Mouse (Mus musculus): ENCODE data around the gene Kynu.
A peak's percentile ranks its signal among the peaks of the same experiment; 100 is the strongest.

Kynu gene

DNA sequence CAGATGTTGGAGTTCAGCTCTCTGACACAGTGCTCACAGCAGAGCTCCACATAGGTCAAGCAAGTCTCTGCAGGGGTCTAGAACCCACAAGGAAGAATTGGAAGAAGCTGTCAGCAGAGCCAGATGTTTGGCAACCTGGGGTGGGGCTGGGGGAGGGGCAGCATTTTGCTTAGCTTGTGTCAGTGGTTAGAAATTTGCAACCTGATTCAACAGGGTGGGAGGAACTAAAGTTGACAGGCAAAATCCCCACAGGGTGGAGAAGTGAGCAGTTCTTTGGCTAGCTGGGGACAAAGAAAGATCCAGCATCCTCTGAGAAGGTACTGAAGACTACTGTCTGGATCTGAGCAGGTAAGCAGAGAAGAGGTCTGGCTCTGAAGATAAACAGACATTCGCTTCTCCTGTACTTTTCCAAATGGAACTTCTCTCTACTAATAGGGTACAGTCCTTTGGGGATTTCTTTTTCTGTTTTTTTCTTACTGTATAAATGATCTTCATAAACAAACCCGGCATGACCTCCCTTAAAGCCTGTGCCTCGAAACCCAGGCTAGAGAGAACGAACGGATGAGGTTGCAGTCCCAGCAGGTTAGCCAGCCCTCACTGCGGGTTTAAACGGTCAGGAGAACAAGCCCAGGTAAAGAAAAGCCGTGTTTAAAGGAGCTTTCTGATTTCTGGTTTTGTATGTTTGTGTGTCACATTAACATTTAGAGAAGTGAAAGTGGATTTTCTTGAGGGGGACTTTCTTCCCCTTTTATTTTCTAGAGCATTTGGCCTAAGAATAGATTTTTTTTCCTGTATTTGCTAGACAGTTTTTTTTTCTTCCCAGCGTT, at the start of gene Kynu:
Gene Kynu, plus strand, starts transcription at position 268 of the 827 bp plus-strand sequence.
- DNase-seq (ENCODE audit: low read depth in 1 of 2, low spot score in 2 of 2): peak in 1 of 2 experiments; percentile 14

DNA sequence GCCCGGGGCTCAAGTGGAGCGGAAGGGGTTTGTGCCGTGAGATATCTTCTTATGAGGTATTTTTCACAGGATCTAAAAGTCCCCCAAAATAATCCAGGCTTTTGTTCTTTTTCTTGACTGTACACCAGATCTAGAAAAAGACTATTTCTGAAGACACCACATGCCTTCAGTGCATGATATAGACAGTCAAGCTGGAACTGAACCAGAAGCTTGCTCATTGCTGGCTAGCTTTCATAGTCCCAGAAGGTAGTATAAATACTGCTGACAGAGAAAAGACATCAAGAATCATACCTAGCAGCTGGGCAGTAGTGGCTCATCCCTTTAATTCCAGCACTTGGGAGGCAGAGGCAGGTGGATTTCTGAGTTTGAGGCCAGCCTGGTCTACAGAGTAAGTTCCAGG, 48.9 kb upstream of the Kynu start:
- DNase-seq (ENCODE audit: low read depth in 1 of 2, low spot score in 2 of 2): no peak

DNA sequence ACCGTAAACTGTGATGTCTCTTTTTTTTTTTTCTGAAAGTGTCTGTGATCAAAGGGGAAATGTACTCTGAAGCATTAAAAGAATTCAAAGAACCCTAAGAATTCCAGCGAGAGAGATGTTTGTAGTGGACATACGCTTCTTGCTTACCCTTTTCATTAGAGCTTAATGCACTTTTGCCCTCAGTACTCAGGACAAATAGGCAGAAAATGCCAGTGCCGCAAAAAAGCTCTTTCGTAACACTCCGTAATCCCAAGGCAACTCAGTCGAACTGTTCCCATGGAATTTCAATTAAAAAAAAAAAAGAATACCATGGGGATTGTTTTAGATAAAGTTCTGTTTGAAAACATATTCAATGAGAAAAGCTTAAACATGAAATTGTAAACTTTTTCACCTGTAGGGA, 41.3 kb upstream of the Kynu start:
- no peak for DNase-seq (ENCODE audit: low read depth in 1 of 2, low spot score in 2 of 2)

DNA sequence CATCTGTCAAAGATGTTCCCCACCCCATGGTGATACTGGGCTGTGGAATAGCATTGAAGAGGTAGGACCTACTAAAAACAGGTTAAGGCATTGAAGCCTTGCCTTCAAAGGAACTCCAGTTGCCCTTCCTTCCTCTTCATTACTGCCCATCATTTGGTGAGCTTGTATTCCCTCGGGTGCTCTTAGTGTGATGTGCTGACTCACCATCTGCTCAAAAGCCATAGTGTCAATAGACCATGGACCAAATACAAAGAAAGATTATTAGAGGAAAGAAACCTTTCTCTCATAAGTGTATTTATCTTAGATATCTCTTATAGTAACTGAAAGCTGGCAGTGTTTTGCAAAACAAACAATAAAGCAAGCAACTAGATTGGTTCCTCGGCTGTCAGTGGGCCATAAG, 20.7 kb upstream of the Kynu start:
- no peak for DNase-seq (ENCODE audit: low read depth in 1 of 2, low spot score in 2 of 2)

DNA sequence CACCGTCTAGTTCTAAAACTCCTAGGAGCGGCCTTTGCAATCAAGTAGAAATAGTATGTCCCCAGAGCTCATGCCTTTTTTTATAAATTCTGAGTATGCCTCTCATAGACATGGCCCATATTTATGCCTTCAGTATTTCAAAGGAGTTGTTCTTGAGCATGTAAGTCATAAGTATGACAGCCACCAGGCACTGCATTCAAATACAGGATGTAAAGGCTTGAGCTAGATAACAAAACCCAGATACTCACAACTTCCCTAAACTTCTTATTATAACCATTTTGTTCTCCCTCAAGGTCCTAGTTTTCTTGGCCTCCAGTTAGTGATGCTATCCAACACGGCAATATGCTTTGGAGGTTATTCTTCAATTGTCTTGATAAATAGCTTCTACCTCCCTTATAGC, 12.5 kb upstream of the Kynu start:
- DNase-seq (ENCODE audit: low read depth in 1 of 2, low spot score in 2 of 2): no peak

DNA sequence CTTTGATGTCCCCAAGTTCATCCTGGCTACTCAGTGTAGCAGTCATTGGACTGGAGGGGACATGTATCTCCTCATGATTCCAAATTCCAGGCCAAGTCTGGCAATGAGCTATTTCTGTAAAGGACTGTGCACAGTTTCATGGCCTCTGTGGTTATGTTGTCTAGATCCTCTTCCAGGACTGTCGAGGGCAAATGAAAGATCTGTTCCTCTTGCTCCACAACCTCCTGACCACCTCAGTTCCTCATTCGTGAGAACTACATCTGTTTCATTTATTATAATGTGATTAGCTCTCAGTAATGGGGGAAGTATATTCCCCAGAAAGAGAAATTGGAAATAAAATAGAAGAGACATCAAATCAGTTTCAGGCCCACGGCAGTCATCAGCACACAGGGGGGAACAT, 9.5 kb upstream of the Kynu start:
- DNase-seq (ENCODE audit: low read depth in 1 of 2, low spot score in 2 of 2): peak in 1 of 2 experiments; percentile 20

DNA sequence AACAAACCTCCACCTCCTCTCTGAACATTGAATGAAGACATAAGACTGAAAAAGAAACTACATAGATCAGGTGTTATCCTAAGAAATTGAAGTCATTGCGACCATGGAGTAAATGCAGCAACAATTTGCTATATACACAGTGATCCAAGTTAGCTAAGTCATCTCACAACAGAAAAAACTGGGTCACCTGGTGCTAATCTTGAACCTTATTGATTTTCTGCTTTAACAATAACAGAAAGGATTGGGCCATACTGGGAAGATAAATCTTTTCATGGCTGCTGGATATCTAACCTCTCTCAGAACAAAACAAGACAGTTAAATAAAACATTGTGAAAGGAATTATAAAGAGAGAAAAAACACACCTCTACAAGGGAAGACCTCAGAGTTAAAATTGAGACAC, 8.7 kb upstream of the Kynu start:
- DNase-seq (ENCODE audit: low read depth in 1 of 2, low spot score in 2 of 2): no peak

DNA sequence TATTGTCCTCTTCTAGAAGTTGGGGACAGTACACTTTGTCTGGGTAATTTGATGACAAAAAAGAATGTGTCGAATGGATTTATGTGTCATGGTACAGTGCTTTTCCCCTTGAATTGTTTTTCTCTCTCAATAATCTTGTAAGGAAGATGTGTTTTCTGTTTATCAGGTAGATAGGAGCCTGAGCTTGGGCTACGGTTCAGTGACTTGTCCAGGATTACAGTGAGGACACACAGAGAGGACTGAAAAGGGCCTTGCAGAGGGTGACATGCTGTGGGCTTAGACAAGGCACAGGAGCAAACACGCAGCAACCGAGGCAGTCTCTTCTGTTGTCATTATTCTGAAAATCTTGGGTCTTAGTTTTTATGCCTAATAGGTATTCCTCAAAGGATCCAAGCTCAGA, 913 bp upstream of the Kynu start:
- DNase-seq (ENCODE audit: low read depth in 1 of 2, low spot score in 2 of 2): no peak

DNA sequence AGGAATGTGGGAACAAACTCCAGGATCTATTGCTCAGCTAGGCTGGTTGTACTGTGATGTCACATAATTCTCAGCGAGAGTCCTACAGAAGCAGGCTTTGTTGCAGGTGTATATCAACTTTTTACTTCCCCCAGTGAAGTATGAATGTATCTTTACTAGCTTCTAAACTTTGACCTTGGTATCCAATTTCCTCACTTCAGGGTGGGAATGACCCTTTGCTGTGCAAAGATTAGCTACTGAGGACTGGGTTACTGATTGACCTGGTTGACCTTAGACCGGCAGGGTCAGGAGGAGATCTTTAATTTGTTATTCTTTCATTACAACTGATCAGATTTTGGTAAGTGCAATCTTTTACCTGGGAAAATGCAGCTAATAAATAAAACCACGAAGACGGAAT, 758 bp downstream of the Kynu start:
- DNase-seq (ENCODE audit: low read depth in 1 of 2, low spot score in 2 of 2): no peak

DNA sequence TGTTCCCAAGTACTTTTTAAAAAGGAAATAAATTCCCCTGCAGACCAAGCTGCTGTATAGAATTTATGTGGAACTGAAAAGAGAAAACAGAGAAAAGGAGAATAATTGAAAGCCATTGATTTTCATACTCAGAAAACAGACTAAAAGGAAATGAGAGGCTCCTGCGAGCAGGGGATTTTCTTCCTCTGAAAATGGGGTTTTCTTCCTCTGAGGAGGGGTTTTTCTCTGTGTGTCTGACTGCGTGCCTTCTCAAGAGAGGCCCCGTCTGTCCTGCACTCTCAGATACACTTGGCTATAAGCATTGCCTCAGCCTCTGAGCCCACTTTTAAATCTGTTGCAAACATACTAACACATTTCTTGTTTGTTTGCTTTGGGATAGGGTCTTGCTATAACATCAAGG, 1.9 kb downstream of the Kynu start:
- DNase-seq (ENCODE audit: low read depth in 1 of 2, low spot score in 2 of 2): no peak

DNA sequence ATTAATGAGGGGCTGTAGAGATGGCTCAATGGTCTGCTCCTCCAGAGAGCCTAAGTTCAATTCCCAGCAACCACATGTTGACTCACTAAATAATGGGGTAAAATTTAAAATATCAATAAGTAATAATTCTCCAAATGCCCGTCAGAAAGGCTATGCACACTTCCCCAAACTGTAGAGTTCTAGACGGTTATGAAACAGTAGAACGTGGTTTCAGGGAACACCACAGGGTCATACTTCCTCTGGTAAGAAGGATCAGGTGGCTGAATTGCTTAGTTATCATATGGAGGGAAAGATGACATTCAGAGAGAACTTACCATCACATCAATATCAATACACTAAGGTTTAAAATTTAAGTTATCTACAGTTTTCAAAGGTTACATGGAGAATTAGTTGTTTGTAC, 6.1 kb downstream of the Kynu start:
- no peak for DNase-seq (ENCODE audit: low read depth in 1 of 2, low spot score in 2 of 2)

DNA sequence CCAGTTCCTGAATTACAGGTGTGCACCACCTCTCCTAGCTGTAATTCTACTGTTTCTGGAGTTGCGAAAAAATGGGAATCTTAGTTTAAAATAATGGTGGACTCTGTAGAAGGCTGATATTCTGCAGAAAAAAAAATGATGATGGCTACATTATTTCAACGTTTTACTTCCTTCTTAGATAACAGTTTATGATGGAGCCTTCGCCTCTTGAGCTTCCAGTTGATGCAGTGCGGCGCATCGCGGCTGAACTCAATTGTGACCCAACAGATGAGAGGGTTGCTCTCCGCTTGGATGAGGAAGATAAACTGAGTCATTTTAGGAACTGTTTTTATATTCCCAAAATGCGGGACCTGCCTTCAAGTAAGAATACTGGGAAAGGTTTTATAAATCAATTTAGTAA, 7.7 kb downstream of the Kynu start:
- no peak for DNase-seq (ENCODE audit: low read depth in 1 of 2, low spot score in 2 of 2)

DNA sequence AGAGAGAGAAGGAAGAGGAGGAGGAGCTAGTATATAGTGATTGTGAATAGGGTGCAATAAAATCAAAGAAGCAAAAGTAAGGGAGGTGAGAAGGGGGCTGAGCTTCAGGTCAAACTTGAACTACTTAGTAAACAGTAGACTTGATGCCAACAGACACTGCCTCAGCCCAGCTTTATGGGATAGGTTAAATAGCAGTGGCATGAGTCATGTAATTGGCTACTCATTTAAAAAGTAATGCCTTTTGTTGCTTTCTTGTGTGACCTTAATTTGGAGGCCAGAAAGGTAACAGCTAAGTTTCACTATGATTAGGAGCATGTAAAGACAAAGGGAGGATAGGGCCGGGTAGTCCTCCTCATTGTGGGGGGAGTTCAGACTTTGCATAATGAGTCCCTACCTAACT, 13.3 kb downstream of the Kynu start:
- no peak for DNase-seq (ENCODE audit: low read depth in 1 of 2, low spot score in 2 of 2)

DNA sequence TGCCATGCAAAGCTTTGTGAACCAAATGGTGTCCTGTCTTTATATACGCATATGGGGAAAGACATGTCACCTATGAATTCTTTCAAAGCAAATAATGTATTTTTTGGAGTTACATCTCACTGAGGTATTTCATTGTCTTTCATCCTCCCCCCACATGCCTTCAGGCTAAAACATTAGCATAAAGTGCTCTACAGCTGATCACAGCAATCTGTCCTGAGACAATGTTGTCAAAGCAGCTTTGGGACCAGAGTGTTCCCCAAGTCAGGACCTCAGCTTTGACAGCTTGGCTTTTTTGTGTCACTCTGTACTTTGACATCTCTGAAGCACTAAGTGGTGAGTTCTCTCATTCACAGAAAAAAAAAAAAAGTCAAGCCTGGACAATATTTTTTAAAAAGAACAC, 18.4 kb downstream of the Kynu start:
- DNase-seq (ENCODE audit: low read depth in 1 of 2, low spot score in 2 of 2): no peak

DNA sequence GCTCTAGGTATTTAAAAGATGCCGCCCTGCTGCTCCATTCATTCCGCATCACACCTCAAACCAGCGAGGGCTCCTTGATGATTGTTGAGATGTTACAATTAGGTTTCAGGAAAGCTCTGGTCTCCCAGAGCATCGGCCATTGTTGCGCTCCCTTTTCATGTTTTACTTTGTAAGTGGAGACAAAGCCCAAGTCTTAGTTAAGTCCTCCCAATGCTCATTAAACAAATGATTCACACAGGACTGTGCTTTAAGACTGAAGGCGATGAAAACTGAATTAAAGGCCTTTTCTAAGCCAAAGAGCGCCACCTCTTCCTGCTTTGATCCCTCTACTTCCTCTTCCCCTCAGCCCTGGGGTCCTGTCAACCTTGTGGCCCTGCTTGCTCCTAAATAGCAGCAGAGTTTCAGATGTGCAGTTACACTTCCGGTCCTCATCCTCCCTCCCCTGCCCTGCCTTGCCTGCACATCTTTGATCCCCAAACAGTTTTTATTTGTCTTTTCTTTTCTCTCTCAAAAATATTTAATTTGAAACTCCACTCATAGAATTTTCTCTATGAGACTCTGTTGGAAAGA, 28.2 kb downstream of the Kynu start:
- DNase-seq (ENCODE audit: low read depth in 1 of 2, low spot score in 2 of 2): no peak

DNA sequence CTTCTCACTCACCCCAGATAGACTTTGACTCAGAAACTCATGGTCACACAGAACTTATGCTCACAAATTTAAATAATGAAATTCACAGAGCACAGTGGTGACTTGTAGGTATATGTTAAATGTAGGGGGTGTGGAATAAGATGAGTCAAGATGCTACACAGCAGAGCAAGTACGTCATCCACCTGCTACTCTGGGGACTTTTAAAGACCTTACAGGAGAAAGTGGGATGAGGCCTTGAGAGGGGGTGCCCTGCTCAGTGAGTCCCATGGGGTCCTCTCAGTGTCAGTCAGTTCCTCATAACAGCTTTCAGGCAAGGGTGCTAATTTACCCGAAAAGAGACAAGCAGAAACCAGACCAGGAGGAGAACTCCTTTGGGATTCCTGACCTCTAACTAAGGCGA, 30.4 kb downstream of the Kynu start:
- no peak for DNase-seq (ENCODE audit: low read depth in 1 of 2, low spot score in 2 of 2)

DNA sequence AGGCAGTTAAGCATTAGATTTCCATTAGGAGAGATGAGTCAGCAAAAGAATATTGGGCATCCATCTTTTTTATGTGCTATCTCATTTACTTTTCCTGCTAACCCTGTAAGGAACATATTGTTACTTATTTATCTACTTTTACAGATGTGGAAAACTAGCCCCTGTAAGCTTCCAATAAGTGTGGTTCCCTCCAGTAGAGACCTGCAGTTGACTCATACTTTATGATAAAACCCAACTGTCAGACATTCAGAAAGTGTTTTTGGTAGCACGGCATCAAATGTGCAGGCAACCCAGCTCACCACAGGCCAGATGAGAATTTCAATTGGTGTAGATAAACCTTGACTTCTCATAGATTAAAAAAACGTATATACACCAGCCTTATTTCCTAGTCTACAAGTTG, 32.7 kb downstream of the Kynu start:
- DNase-seq (ENCODE audit: low read depth in 1 of 2, low spot score in 2 of 2): no peak

DNA sequence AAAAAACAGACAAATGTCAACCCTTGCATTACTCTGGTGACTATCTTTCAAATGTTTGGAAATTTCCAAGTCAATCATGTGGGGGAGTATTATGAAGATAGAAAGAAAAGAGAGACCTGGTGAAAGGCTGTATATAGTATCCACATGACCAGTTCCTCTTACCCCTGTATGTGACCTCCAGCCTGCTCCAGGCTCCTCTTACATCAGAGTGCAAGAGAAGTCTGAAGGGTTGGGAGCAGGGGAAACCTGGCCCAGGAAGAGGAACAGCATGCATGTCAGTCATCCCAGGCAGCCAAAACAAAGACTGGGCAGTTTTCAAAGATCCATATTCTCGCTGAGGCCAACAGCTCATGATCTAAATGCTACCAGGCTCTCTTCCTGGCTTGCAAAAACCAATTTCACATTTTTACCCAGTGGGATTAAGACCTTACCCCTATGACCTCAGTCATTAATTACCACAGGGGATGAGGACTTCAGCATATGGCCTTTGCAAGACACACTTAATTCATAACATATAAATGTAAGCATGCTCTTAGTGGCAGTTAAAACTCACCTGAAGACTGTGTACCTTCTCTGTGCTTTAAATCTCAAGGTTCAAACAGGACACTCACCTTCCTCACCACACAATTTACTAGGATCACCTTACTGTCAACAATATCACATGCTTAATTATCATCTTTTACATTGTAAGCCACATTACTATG, 37.0 kb downstream of the Kynu start:
- DNase-seq (ENCODE audit: low read depth in 1 of 2, low spot score in 2 of 2): no peak

DNA sequence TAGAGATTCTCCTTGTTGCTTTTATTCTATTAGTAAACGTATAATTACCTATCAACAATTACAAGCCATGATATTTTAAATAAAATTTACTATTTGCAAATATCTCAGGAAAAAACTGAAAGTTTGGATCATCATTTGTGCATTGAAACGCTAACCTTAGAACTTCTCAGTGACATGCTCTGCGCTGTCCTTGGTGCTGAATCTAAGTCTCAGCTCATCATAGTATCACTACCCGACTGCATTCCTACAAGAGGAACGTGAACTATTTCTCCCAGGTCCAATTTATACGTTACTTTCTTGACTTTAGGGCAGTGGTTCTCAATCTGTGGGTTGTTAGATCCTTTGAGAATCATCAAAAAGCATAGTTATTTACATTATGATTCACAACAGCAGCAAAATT, 58.4 kb downstream of the Kynu start:
- no peak for DNase-seq (ENCODE audit: low read depth in 1 of 2, low spot score in 2 of 2)

DNA sequence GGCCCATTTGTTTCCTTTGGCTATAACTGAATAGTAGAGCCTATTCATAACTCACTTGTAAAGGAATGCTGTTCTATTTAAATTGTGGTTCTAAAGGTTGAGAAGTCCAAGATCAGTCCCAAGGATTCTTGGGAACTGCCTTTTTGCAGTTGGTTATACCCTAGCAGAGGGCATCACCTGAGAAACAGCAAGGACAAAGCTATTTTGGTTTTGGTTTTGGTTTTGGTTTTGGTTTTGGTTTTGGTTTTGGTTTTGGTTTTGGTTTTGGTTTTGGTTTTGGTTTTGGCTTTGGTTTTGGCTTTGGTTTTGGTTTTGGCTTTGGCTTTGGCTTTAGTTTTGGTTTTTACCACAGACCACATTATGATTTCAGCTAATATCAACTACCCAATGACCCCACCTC, 66.0 kb downstream of the Kynu start:
- DNase-seq (ENCODE audit: low read depth in 1 of 2, low spot score in 2 of 2): no peak

DNA sequence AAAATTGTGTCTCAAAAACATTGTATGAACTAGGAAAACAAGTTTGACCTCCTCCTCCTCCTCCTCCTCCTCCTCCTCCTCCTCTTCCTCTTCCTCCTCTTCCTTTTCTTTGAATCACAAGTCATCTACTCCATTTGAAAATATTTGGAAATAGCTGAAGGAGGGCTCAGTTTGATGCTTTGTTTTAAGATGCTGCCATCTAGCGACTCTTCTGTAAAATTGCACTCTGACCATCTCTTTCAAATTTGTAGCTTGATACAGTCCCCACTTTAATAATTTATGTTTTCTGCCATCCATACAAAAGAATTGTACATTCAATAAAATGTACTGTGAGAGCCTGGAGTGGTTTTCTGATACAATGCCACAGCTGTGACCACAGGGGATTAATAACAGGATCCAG, 67.7 kb downstream of the Kynu start:
- DNase-seq (ENCODE audit: low read depth in 1 of 2, low spot score in 2 of 2): no peak

DNA sequence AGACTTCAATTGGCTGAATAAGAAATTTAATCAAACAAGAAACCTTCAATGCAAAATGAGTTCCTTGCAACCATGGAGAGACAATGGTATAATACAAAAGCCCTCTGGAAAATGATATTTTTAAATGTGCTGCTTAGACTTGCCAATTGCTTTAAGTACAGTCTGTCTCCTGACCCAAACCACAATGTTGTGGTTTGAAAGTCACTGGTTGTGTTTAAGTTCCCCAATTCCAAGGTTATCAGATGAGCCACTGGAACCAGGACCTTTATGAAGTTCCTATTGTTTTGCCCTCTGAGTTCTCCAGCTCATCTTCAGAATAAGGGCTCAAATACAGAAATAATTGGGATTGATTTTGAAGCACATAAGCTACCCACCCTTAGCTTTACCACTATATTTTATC, 76.7 kb downstream of the Kynu start:
- DNase-seq (ENCODE audit: low read depth in 1 of 2, low spot score in 2 of 2): no peak

DNA sequence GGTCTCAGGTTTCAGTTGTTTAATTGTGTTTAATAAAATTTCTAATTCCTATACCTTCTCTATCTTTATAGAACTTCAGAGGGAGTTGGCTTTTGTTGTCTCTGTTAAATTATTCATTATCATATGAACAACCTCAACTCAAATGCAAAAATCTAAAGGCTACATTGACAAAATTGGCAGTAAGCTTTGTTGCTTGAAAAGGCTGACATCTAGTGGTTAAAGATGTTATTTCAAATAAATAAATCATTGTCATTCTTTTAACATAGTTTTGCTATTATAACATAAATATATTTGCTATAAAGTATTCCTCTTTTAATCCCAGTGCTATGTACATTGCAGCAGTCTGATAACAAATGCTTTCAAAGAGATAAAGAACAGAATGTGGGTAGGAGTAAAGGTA, 81.4 kb downstream of the Kynu start:
- DNase-seq (ENCODE audit: low read depth in 1 of 2, low spot score in 2 of 2): no peak
